Mouse (Mus musculus): ENCODE measurements around the gene Arvcf. TPM values are rescaled to one million over a fixed set of nuclear protein-coding genes. Genes with fewer than 3 reads are reported as not detected.

The Arvcf gene
- polyA plus RNA-seq, 1 experiment from 2014 or later = 56.1 TPM

- H3K27me3 ChIP-seq (ENCODE audit: low read depth, poor library complexity, severe bottlenecking) = no peaks in the 10 kb centered on the region
- H3K36me3 ChIP-seq = no peaks in the 10 kb centered on the region
- no peak overlapping the region for H3K4me3 ChIP-seq
- 0 out of 2 replicates have a peak, but pooled peaks cover 3% of the 10 kb centered on the region for H3K4me1 ChIP-seq
- no peaks in the 10 kb centered on the region for H3K9me3 ChIP-seq (replicated peaks)
- no peak for DNase-seq (ENCODE audit: low spot score)
- WGBS = 83% methylated on average over 8 of the region's 8 CpGs
- H3K27ac ChIP-seq = no peak overlapping the region
Measured at GRCm38 (mm10) chr16:18362948-18363347, 15.0 kb downstream of the Arvcf start.

- Histone ChIP-seq H3K27me3 (ENCODE audit: low read depth, poor library complexity, severe bottlenecking) (no peaks in the 10 kb centered on the region), H3K4me3 (no peak overlapping the region), H3K27ac (no peak overlapping the region), H3K4me1 (no peaks in the 10 kb centered on the region), H3K9me3 (replicated peaks) (no peaks in the 10 kb centered on the region), H3K36me3 (no peaks in the 10 kb centered on the region)
- no peak for DNase-seq (ENCODE audit: low spot score)
- 51% methylated on average over 4 of the region's 4 CpGs for WGBS
Measured at GRCm38 (mm10) chr16:18366849-18367248, 18.9 kb downstream of the Arvcf start.

- no peaks in the 10 kb centered on the region for H3K4me1 ChIP-seq
- H3K27ac ChIP-seq = no peak overlapping the region
- H3K36me3 ChIP-seq = no peaks in the 10 kb centered on the region
- H3K27me3 ChIP-seq (ENCODE audit: low read depth, poor library complexity, severe bottlenecking) = no peaks in the 10 kb centered on the region
- DNase-seq (ENCODE audit: low spot score) = no peak
- no peaks in the 10 kb centered on the region for H3K9me3 ChIP-seq (replicated peaks)
- WGBS = 90% methylated on average over 3 of the region's 3 CpGs
- H3K4me3 ChIP-seq = no peak overlapping the region
Measured at GRCm38 (mm10) chr16:18370197-18370596, 22.2 kb downstream of the Arvcf start.

DNA sequence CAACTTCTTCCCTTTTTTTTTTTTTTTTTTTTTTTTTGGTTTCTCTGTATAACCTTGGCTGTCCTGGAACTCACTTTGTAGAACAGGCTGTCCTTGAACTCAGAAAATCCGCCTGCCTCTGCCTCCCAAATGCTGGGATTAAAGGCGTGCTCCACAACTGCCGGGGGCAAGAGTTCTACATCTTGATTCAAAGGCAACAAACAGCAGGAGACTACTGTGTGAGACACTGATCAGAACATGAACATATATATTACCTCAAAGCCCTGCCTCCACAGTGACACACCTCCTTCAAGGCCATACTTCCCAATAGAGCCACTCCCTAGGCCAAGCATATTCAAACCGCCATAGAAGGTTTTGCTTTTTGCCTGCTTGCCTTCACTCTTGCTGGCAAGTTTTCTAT lies 25.6 kb downstream of the Arvcf start:
- H3K4me3 ChIP-seq = no peak overlapping the region
- H3K27ac ChIP-seq = no peak overlapping the region
- peaks cover 9% of the 10 kb centered on the region for H3K4me1 ChIP-seq
- H3K9me3 ChIP-seq (replicated peaks) = no peaks in the 10 kb centered on the region
- no peaks in the 10 kb centered on the region for H3K36me3 ChIP-seq
- no peaks in the 10 kb centered on the region for H3K27me3 ChIP-seq (ENCODE audit: low read depth, poor library complexity, severe bottlenecking)
- 92% methylated on average over 4 of the region's 4 CpGs for WGBS
- DNase-seq (ENCODE audit: low spot score) = no peak

GRCm38 (mm10) chr16:18376297-18376954 lies 28.4 kb downstream of the Arvcf start:
- Histone ChIP-seq H3K27me3 (ENCODE audit: low read depth, poor library complexity, severe bottlenecking) (no peaks in the 10 kb centered on the region), H3K36me3 (no peaks in the 10 kb centered on the region), H3K27ac (no peak overlapping the region), H3K9me3 (replicated peaks) (no peaks in the 10 kb centered on the region), H3K4me1 (peaks cover 30% of the 10 kb centered on the region), H3K4me3 (no peak overlapping the region)
- 91% methylated on average over 7 of the region's 7 CpGs for WGBS
- DNase-seq (ENCODE audit: low spot score) = no peak

GRCm38 (mm10) chr16:18377203-18377602 lies 29.2 kb downstream of the Arvcf start:
- H3K4me3 ChIP-seq = no peak overlapping the region
- H3K27me3 ChIP-seq (ENCODE audit: low read depth, poor library complexity, severe bottlenecking) = no peaks in the 10 kb centered on the region
- no peak for DNase-seq (ENCODE audit: low spot score)
- no peak overlapping the region for H3K27ac ChIP-seq
- H3K4me1 ChIP-seq = peaks cover 38% of the 10 kb centered on the region
- H3K9me3 ChIP-seq (replicated peaks) = no peaks in the 10 kb centered on the region
- no peaks in the 10 kb centered on the region for H3K36me3 ChIP-seq
- 51% methylated on average over 3 of the region's 3 CpGs for WGBS

GRCm38 (mm10) chr16:18378489-18378888 lies 30.5 kb downstream of the Arvcf start:
- Histone ChIP-seq H3K36me3 (no peaks in the 10 kb centered on the region), H3K4me1 (peaks cover 51% of the 10 kb centered on the region), H3K27ac (no peak overlapping the region), H3K4me3 (no peak overlapping the region), H3K9me3 (replicated peaks) (no peaks in the 10 kb centered on the region), H3K27me3 (ENCODE audit: low read depth, poor library complexity, severe bottlenecking) (no peaks in the 10 kb centered on the region)
- no peak for DNase-seq (ENCODE audit: low spot score)
- 26% methylated on average over 1 of the region's 1 CpGs for WGBS

- WGBS = 85% methylated on average over 8 of the region's 8 CpGs
- Histone ChIP-seq H3K36me3 (no peaks in the 10 kb centered on the region), H3K27ac (peak overlapping the region; percentile 53; the same call in 1 of the 2 replicates), H3K9me3 (replicated peaks) (no peaks in the 10 kb centered on the region), H3K4me3 (no peak overlapping the region), H3K4me1 (peaks cover 60% of the 10 kb centered on the region), H3K27me3 (ENCODE audit: low read depth, poor library complexity, severe bottlenecking) (no peaks in the 10 kb centered on the region)
- DNase-seq (ENCODE audit: low spot score) = no peak
Measured at GRCm38 (mm10) chr16:18379338-18380001, 31.5 kb downstream of the Arvcf start.

DNA sequence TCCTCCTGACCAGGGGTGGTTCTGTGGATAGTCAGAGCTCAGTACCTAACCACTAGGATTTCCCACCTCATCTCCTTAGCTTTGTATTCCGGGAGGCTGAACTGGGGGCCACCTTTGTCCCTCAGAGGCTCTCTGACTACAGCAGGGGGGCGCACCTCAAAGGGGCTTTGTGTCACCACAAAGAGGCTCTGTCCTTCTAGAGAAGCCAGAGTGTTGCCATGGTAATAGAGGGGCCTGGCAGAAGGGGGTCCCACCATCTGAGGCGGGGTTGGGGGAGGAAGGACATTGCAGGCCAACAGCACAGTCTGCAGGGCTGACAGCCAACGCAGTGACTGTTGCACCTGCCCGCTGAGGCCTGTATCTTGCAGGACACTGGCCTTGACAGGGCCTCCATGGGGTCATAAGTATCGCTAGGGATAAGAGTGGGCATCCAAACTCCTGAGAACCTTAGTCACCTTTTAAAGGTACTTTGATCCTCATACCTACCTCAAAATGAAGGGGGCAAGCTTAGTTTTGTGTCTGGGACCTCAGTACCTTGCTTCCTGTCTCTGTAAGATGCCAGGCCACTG lies 32.6 kb downstream of the Arvcf start:
- no peaks in the 10 kb centered on the region for H3K36me3 ChIP-seq
- peaks cover 65% of the 10 kb centered on the region for H3K4me1 ChIP-seq

DNA sequence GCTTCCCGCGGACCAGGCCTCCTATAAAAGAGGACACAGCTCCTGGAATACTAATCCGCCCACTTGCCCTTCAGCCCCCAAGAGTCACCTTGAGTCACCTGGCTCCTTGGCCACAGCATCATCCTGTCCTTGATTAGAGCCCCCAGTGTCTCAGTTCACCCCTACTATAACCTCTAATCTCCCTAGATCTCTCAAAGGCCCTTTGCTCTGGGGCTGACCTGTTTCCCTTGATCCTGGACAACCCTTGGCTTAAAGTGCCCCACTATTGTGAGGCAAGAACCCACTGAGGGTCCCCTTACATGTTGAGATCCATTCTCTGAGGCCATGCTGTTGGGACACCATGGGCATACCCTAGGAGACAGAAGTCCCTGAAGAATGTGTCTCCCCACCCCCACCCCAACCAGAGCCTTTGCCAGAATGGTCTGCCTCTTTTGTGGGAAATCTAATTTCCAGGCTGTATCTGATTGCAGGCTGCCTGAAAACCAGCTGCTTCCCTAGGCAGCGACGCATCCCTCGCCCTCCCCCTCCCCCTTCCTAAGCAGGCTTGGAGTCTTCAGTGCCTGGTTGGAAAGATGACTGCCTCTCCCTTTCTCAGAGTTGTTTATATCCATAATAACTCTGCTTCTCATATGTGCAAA lies 33.8 kb downstream of the Arvcf start:
- no peaks in the 10 kb centered on the region for H3K27me3 ChIP-seq (ENCODE audit: low read depth, poor library complexity, severe bottlenecking)
- no peaks in the 10 kb centered on the region for H3K36me3 ChIP-seq
- H3K4me1 ChIP-seq = peaks cover 64% of the 10 kb centered on the region
- 45% methylated on average over 6 of the region's 6 CpGs for WGBS
- peak overlapping the region; percentile 1; the same call in 1 of the 2 replicates for H3K27ac ChIP-seq
- no peaks in the 10 kb centered on the region for H3K9me3 ChIP-seq (replicated peaks)
- no peak overlapping the region for H3K4me3 ChIP-seq
- DNase-seq (ENCODE audit: low spot score) = no peak

More for the DNA sequence above, 32.6 kb downstream of the Arvcf start:
- no peaks in the 10 kb centered on the region for H3K9me3 ChIP-seq (replicated peaks)
- no peak for DNase-seq (ENCODE audit: low spot score)
- H3K4me3 ChIP-seq = no peak overlapping the region
- 48% methylated on average over 6 of the region's 6 CpGs for WGBS
- H3K27me3 ChIP-seq (ENCODE audit: low read depth, poor library complexity, severe bottlenecking) = no peaks in the 10 kb centered on the region
- H3K27ac ChIP-seq = peak overlapping the region; percentile 50

- WGBS = 73% methylated on average over 9 of the region's 9 CpGs
- Histone ChIP-seq H3K4me1 (peaks cover 70% of the 10 kb centered on the region), H3K9me3 (replicated peaks) (no peaks in the 10 kb centered on the region), H3K4me3 (no peak overlapping the region), H3K36me3 (no peaks in the 10 kb centered on the region), H3K27me3 (ENCODE audit: low read depth, poor library complexity, severe bottlenecking) (no peaks in the 10 kb centered on the region), H3K27ac (peak overlapping the region; percentile 33; the same call in 1 of the 2 replicates)
- no peak for DNase-seq (ENCODE audit: low spot score)
Measured at GRCm38 (mm10) chr16:18383045-18383726, 35.2 kb downstream of the Arvcf start.

- DNase-seq (ENCODE audit: low spot score) = no peak
- H3K36me3 ChIP-seq = no peaks in the 10 kb centered on the region
Measured at GRCm38 (mm10) chr16:18383756-18384155, 35.8 kb downstream of the Arvcf start.

More at GRCm38 (mm10) chr16:18383756-18384155, 35.8 kb downstream of the Arvcf start:
- H3K4me3 ChIP-seq = no peak overlapping the region
- WGBS = 0% methylated on average over 3 of the region's 3 CpGs
- H3K4me1 ChIP-seq = peaks cover 75% of the 10 kb centered on the region
- H3K27me3 ChIP-seq (ENCODE audit: low read depth, poor library complexity, severe bottlenecking) = no peaks in the 10 kb centered on the region
- H3K9me3 ChIP-seq (replicated peaks) = no peaks in the 10 kb centered on the region
- peak overlapping the region; percentile 33 for H3K27ac ChIP-seq

Measured in limb, embryonic 10.5 days (tissue).